Mouse (Mus musculus) monocyte, adult 59 days (primary cell): ENCODE data around the gene Nemp2. TPM values are rescaled to one million over a fixed set of nuclear protein-coding genes. Genes with fewer than 3 reads are reported as not detected.

Source experiments
- total RNA-seq, 2 experiments: library from RNA; stranded (reverse); gene quantifications; one replicate each; pipeline ENCODE4 v1.2.4; 2023

The Nemp2 gene
- total RNA-seq = 1 to 10 TPM; 8.0 to 8.9 TPM

GRCm38 (mm10) chr1:52630248-52630936, at the start of gene Nemp2:
Nemp2 (plus strand) TSS chr1:52630703.

Other genes starting within 250 kb of the Nemp2 start
- gene Nab1, start 130.0 kb upstream of the Nemp2 start, total RNA-seq = 10 to 100 TPM; 78.6 to 82.3 TPM
- gene Mfsd6, start 96.8 kb downstream of the Nemp2 start, total RNA-seq = 10 to 100 TPM; 32.5 to 46.2 TPM
- 10 to 100 TPM; 18.3 TPM for gene Inpp1, start 187.0 kb downstream of the Nemp2 start, total RNA-seq
- 10 to 100 TPM in 1 of 2 experiments, 1 to 10 TPM in 1; 9.8 to 12.4 TPM for gene Hibch, start 214.2 kb downstream of the Nemp2 start, total RNA-seq